Mouse (Mus musculus) forebrain, embryonic 10.5 days (tissue): ENCODE data around the gene Ccl3. TPM values are rescaled to one million over a fixed set of nuclear protein-coding genes. Genes with fewer than 3 reads are reported as not detected.

ENCODE experiments used
- DNase-seq: peaks from one replicate; pipeline ENCODE4 v3.0.0-alpha.2; 2017; ENCODE audit warnings: low spot score; ENCODE audit errors: extremely low spot score
- H3K27ac ChIP-seq: fragments of 300-500 bp; sonication (generic); 2 replicates; pipeline ENCODE4 v1.5.1; 2016; ENCODE audit warnings: mild to moderate bottlenecking
- H3K27me3 ChIP-seq: fragments of 300-500 bp; sonication (generic); 2 replicates; pipeline ENCODE4 v1.6.1; 2016; ENCODE audit warnings: mild to moderate bottlenecking; ENCODE audit not compliant: poor library complexity, severe bottlenecking
- H3K36me3 ChIP-seq: fragments of 300-500 bp; sonication (generic); replicated peaks from 2 replicates; pipeline ENCODE4 v1.6.1; 2016; ENCODE audit warnings: mild to moderate bottlenecking, moderate library complexity
- H3K4me1 ChIP-seq: fragments of 300-500 bp; sonication (generic); 2 replicates; pipeline ENCODE4 v1.6.1; 2016
- H3K4me3 ChIP-seq: fragments of 300-500 bp; sonication (generic); 2 replicates; pipeline ENCODE4 v1.5.1; 2016; ENCODE audit warnings: mild to moderate bottlenecking, moderate library complexity
- H3K9me3 ChIP-seq: fragments of 300-500 bp; sonication (generic); 2 replicates; pipeline ENCODE4 v1.6.1; 2016; ENCODE audit warnings: mild to moderate bottlenecking, moderate library complexity
- WGBS: fragments of 180-500 bp; shearing (Covaris S2); methylation state at CpG from one replicate; pipeline ENCODE4 v1.1.7; 2016; 5-methylcytosine and 5-hydroxymethylcytosine counted together
- polyA plus RNA-seq: library from polyadenylated mRNA; unstranded; fragments of >200 nt; fragmentation: Nextera tagmentation; extraction: Ambion mirVana; gene quantifications from 2 replicates; pipeline ENCODE4 v1.2.1, GENCODE M21; 2016

The Ccl3 gene
- polyA plus RNA-seq, 1 experiment from 2014 or later: 0.83 TPM

DNA sequence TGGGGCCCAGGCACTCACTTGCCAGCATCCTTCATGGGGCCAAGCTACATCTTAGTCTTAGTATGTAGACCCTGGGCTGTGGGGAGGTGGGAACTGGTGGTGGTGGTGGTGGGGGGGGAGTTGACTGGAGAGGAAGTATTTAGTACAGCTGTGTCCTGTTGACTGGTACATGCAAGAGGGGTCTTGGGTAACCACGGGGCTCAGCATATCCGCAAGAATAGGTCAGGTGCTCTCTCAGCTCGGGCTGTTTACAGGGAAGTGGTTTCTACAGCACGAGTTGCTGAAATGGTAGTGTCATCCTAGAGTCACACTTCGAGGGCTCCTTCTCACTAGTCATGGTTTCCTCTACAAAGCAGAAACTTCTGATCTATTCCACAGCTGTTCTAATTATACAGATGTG is 9.0 kb downstream of the Ccl3 start:
- 88% methylated on average over 5 of the region's 5 CpGs for WGBS

DNA sequence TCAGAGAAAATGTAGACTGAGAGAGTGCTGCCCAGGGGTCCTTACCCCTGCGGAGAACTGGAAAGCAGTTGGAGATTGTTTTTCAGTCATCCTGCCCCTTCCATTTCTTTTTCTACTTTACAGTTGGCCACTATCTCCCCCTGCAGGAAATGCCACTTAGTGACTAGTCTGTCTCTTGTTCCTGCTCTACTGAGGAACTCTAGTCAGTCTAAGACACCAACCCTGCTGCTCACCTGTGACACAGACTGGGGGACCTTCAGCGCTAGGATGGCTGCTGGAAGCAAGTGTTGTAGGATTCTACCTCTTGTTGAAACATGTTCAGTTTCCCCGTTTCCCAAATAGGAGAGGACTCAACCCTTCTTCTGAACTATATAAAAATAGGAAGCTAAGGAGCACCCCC is 9.6 kb downstream of the Ccl3 start:
- DNase-seq: no peak
- H3K36me3 ChIP-seq: no peaks in the 10 kb centered on the region
- H3K4me3 ChIP-seq: no peak overlapping the region
- 68% methylated on average over 3 of the region's 3 CpGs for WGBS
- H3K27ac ChIP-seq: no peak overlapping the region
- no peaks in the 10 kb centered on the region for H3K9me3 ChIP-seq
- H3K4me1 ChIP-seq: peaks cover 1% of the 10 kb centered on the region
- no peaks in the 10 kb centered on the region for H3K27me3 ChIP-seq

More for the DNA sequence above, 9.0 kb downstream of the Ccl3 start:
- DNase-seq: no peak
- Histone ChIP-seq H3K36me3 (no peaks in the 10 kb centered on the region), H3K9me3 (no peaks in the 10 kb centered on the region; the same call in 1 of the 2 replicates), H3K4me1 (no peaks in the 10 kb centered on the region), H3K27ac (no peak overlapping the region), H3K4me3 (no peak overlapping the region), H3K27me3 (no peaks in the 10 kb centered on the region)

GRCm38 (mm10) chr11:83638934-83639333 is 10.2 kb downstream of the Ccl3 start:
- no peaks in the 10 kb centered on the region for H3K9me3 ChIP-seq
- H3K27ac ChIP-seq: no peak overlapping the region
- DNase-seq: no peak
- no peaks in the 10 kb centered on the region for H3K36me3 ChIP-seq
- H3K4me1 ChIP-seq: peaks cover 7% of the 10 kb centered on the region
- H3K27me3 ChIP-seq: no peaks in the 10 kb centered on the region
- WGBS: 52% methylated on average over 2 of the region's 2 CpGs
- no peak overlapping the region for H3K4me3 ChIP-seq

DNA sequence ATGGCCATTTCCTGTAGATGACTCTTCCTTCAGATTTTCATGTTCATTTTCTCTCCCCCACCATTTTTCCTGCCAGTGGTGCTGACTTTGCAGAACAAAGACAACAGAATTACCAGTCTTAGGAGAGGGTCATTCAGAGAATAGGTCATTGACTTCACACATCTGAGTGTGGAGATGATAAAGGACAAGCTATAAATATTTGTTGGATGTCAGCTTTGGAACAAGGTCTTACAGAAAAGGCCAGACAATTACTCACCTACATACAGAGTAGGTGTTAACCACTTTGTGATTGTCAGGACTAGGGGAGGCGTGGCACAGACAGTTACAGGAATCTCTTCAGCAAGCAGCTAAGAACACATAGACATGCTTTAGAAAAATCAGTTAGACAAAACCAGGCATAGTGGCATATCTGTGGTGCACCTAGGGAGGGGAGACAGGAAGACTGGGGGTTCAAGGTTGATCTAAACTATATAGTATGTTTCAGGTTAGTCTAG is 12.4 kb downstream of the Ccl3 start:
- Histone ChIP-seq H3K27me3 (no peaks in the 10 kb centered on the region), H3K27ac (no peak overlapping the region), H3K36me3 (no peaks in the 10 kb centered on the region), H3K4me3 (no peak overlapping the region), H3K4me1 (peaks cover 10% of the 10 kb centered on the region), H3K9me3 (no peaks in the 10 kb centered on the region)
- DNase-seq: no peak
- 83% methylated on average over 1 of the region's 1 CpGs for WGBS

DNA sequence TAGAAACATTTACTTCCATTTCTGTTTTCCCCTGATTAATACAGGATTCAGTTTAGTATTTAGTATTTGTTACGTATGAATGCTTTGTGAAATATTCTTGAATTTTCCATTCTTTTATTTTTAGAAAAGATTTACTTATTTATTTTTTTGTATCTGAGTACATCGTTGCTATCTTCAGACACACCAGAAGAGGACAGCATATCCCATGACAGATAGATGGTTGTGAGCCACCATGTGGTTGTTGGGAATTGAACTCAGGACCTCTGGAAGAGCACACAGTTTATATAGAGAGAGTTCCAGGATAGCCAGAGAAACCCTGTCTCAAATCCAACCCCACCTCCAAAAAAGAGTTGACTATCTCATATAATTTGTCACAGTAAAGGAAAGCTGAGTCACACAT is 14.3 kb downstream of the Ccl3 start:
- Histone ChIP-seq H3K27me3 (no peaks in the 10 kb centered on the region), H3K4me1 (peaks cover 10% of the 10 kb centered on the region), H3K9me3 (no peaks in the 10 kb centered on the region), H3K4me3 (no peak overlapping the region), H3K36me3 (no peaks in the 10 kb centered on the region), H3K27ac (no peak overlapping the region)
- DNase-seq: no peak
- WGBS: 89% methylated on average over 2 of the region's 2 CpGs

DNA sequence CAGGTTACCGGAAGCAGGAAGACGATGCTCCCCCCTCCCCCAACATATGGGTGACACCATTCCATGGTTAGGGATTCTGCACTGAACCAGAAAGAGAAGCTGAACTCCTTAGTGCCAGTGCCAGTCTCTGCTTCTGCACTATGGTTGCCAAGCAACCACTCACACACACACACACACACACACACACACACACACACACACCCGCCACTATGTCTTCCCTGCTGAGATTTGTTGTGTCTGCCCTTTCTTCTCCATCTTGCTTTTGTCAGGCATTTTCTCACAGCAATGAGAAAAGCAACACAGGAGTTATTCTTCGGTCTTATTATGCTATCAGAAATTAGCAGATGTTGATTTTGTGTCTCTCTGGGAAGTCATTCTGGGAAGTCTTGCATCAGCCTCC is 14.7 kb downstream of the Ccl3 start:
- Histone ChIP-seq H3K27me3 (no peaks in the 10 kb centered on the region), H3K36me3 (no peaks in the 10 kb centered on the region), H3K4me1 (peaks cover 10% of the 10 kb centered on the region), H3K9me3 (no peaks in the 10 kb centered on the region), H3K4me3 (no peak overlapping the region), H3K27ac (no peak overlapping the region)
- peak; percentile 22 for DNase-seq
- 67% methylated on average over 4 of the region's 4 CpGs for WGBS

- 80% methylated on average over 4 of the region's 4 CpGs for WGBS
These were observed 16.4 kb downstream of the Ccl3 start for GRCm38 (mm10) chr11:83632744-83633143.

DNA sequence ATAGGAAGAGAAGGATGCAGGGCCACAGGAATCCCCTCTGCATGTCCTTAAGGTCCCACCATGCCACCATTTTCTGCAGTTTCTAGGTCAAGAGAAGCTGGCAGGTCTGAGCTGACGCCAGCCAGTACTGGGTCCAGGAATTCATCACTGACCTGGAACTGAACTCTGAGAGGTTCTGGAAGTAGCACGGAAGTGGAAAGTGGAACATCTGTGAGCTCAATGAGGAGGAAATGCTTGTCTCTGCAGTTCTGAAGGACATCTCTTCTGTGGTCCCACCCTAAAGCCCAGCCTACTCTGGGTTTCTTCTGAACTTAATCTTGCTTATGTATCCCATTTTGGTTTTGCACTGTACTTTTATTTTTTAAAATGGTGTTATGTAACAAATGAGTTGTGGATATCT is 18.1 kb downstream of the Ccl3 start:
- WGBS: 78% methylated on average over 2 of the region's 2 CpGs

More at GRCm38 (mm10) chr11:83632744-83633143, 16.4 kb downstream of the Ccl3 start:
- Histone ChIP-seq H3K27ac (no peak overlapping the region), H3K4me1 (peaks cover 10% of the 10 kb centered on the region), H3K27me3 (no peaks in the 10 kb centered on the region), H3K9me3 (no peaks in the 10 kb centered on the region), H3K36me3 (no peaks in the 10 kb centered on the region), H3K4me3 (no peak overlapping the region)
- DNase-seq: no peak

GRCm38 (mm10) chr11:83630630-83631029 is 18.5 kb downstream of the Ccl3 start:
- H3K27me3 ChIP-seq: no peaks in the 10 kb centered on the region
- no peak for DNase-seq
- H3K27ac ChIP-seq: no peak overlapping the region
- no peaks in the 10 kb centered on the region for H3K36me3 ChIP-seq
- H3K9me3 ChIP-seq: no peaks in the 10 kb centered on the region
- H3K4me3 ChIP-seq: no peak overlapping the region
- WGBS: 98% methylated on average over 1 of the region's 1 CpGs
- peaks cover 10% of the 10 kb centered on the region for H3K4me1 ChIP-seq

More for the DNA sequence above, 18.1 kb downstream of the Ccl3 start:
- DNase-seq: no peak
- no peak overlapping the region for H3K4me3 ChIP-seq
- no peaks in the 10 kb centered on the region for H3K9me3 ChIP-seq
- H3K36me3 ChIP-seq: no peaks in the 10 kb centered on the region
- no peaks in the 10 kb centered on the region for H3K27me3 ChIP-seq
- H3K27ac ChIP-seq: no peak overlapping the region
- peaks cover 10% of the 10 kb centered on the region for H3K4me1 ChIP-seq

DNA sequence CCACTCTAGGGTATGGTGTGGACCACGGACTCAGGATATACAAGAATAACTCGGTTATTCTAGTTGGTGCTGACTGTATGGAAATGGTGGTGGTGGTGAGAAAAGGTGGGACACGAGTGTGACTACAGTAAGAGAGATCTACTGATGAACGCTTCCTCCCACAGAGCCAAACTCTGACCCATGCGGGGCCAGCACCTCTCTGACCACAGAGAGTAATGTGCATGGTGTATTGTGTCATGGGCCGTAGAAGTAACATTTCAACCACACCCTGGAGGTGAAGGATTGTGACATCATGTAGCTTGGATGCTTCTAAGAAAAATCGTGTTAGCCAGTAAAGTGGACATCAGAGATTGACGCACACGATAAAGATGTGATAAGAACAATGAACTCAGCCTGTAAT is 20.3 kb downstream of the Ccl3 start:
- H3K4me3 ChIP-seq: no peak overlapping the region
- WGBS: 89% methylated on average over 9 of the region's 9 CpGs
- no peak overlapping the region for H3K27ac ChIP-seq
- H3K4me1 ChIP-seq: peaks cover under 1% of the 10 kb centered on the region; the same call in 1 of the 2 replicates
- no peak for DNase-seq
- no peaks in the 10 kb centered on the region for H3K9me3 ChIP-seq
- no peaks in the 10 kb centered on the region for H3K27me3 ChIP-seq
- H3K36me3 ChIP-seq: no peaks in the 10 kb centered on the region

- DNase-seq: no peak
- Histone ChIP-seq H3K4me3 (no peak overlapping the region), H3K27ac (no peak overlapping the region), H3K36me3 (no peaks in the 10 kb centered on the region), H3K9me3 (no peaks in the 10 kb centered on the region), H3K4me1 (no peaks in the 10 kb centered on the region), H3K27me3 (no peaks in the 10 kb centered on the region)
- 89% methylated on average over 3 of the region's 3 CpGs for WGBS
These were observed 25.6 kb downstream of the Ccl3 start for GRCm38 (mm10) chr11:83623586-83623985.

- 95% methylated on average over 1 of the region's 1 CpGs for WGBS
- no peak overlapping the region for H3K4me3 ChIP-seq
- no peaks in the 10 kb centered on the region for H3K4me1 ChIP-seq
- no peaks in the 10 kb centered on the region for H3K9me3 ChIP-seq
- no peak for DNase-seq
- no peaks in the 10 kb centered on the region for H3K36me3 ChIP-seq
- no peaks in the 10 kb centered on the region for H3K27me3 ChIP-seq
- no peak overlapping the region for H3K27ac ChIP-seq
These were observed 30.1 kb downstream of the Ccl3 start for GRCm38 (mm10) chr11:83619037-83619436.

GRCm38 (mm10) chr11:83618238-83618637 is 30.9 kb downstream of the Ccl3 start:
- H3K36me3 ChIP-seq: no peaks in the 10 kb centered on the region
- H3K4me1 ChIP-seq: no peaks in the 10 kb centered on the region
- H3K27ac ChIP-seq: no peak overlapping the region
- H3K9me3 ChIP-seq: no peaks in the 10 kb centered on the region
- no peak for DNase-seq
- no peaks in the 10 kb centered on the region for H3K27me3 ChIP-seq
- 68% methylated on average over 5 of the region's 5 CpGs for WGBS
- no peak overlapping the region for H3K4me3 ChIP-seq

- no peaks in the 10 kb centered on the region for H3K9me3 ChIP-seq
- WGBS: 94% methylated on average over 1 of the region's 1 CpGs
- H3K27ac ChIP-seq: no peak overlapping the region
- no peaks in the 10 kb centered on the region for H3K36me3 ChIP-seq
- H3K4me1 ChIP-seq: no peaks in the 10 kb centered on the region
- H3K4me3 ChIP-seq: no peak overlapping the region
- H3K27me3 ChIP-seq: no peaks in the 10 kb centered on the region
- no peak for DNase-seq
These were observed 32.6 kb downstream of the Ccl3 start for GRCm38 (mm10) chr11:83616586-83616985.
